Mouse (Mus musculus) granulocyte monocyte progenitor cell, adult 5-6 weeks (primary cell): ENCODE measurements around the gene Cdiptos. TPM values are rescaled to one million over a fixed set of nuclear protein-coding genes. Genes with fewer than 3 reads are reported as not detected.

Source experiments
- ATAC-seq: replicated peaks from 2 replicates; pipeline ENCODE4 v1.8.0; 2016; ENCODE audit warnings: mild to moderate bottlenecking, moderate TSS enrichment, inconsistent platforms; ENCODE audit not compliant: poor library complexity, severe bottlenecking
- total RNA-seq, 2 experiments: library from RNA; stranded (forward) in 1 of 2; stranded (reverse) in 1 of 2; fragments of 200-712, 200-1000 nt in 1 of 2; fragments of >200 nt in 1 of 2; fragmentation: Nextera tagmentation in 1 of 2; gene quantifications; 2 replicates each; pipeline ENCODE4 v1.2.3; 2014 to 2017

Cdiptos gene
- total RNA-seq, 2 experiments from 2014 or later = 1.1 TPM

DNA sequence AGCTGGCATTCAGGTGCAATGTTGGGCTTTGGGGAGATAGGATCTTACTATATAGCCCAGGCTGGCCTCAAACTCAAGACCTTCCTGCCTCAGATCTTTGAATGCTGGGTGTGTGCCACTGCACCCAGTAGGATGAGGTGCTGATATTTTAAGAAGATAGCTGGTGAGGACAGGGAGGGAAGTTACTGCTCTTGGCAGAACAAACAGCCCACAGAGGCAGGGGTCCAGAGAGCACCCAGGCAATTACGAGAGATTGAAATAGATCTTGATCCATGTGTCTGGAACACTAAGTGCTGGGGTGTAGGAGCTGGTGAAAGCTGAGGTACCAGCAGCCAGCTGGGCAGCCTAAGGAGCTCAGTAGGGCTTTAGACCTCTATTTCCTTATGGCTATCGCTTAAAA lies 5.7 kb upstream of the Cdiptos start:
- no peak for ATAC-seq

DNA sequence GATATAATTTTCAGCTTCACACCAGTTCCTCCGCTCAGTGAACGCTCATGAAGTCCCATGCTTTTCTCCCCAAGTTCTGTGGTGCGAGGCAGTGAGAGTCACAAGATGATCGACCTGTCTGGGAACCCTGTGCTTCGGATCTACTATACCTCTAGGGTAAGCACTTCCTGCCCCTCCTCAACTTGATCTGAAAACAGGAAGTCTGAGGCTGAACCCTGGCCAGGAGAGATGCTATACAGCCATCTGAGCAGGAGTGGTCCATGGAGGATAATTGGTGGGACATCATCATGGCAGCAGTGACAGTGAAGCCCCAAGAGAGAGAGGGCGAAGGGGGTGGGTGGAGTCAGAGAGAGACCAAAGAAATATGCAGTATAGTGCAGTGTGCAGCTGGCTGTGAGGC lies 2.9 kb upstream of the Cdiptos start:
- no peak for ATAC-seq

- ATAC-seq = no peak
These were observed 1.1 kb upstream of the Cdiptos start for GRCm38 (mm10) chr7:126976878-126977459.

- ATAC-seq = no peak
These were observed 177 bp downstream of the Cdiptos start, which contains the start of gene Cdipt for GRCm38 (mm10) chr7:126975893-126975949. Gene Cdipt (plus strand): TSS chr7:126975914.

DNA sequence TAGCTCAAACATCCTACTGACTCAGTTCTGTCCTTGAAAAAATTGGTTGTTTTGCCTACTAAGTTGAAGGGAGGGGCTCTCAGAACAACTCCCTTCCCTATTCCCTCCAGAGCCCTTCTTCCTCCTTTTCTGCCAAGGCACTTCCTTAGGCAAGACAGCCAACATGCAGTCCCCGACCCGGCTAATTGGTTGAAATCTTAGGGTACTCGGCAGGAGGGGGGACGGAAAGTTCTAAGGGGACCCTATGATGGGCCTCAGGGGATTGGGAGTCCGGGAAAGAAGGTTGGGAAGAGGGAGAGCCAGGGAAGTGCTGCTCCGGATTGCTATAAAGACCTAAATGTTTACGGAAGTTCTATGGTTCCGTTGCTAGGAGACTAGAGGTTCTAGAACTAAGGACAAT lies 405 bp downstream of the Cdiptos start:
- peak; percentile 53 for ATAC-seq

DNA sequence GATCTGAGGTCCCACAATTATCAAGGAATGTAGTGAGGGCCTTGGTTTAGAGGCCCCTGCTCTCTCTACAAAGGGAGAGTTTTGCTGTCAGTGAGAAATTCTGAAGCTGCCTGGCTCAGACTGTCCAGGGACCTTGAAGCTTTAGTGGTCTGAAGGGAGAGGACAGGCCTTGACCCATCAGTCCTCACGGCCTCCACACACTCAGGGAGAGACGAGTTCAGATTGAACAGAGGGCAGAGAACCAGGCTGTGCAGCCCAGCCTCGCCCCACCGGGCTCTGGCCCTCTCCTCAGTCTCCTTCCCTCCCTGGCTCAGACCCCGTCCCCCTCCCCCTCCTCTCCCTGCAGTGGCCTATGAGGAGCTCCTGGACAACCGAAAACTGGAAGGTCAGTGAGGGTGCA lies 8.5 kb downstream of the Cdiptos start:
- ATAC-seq = no peak

DNA sequence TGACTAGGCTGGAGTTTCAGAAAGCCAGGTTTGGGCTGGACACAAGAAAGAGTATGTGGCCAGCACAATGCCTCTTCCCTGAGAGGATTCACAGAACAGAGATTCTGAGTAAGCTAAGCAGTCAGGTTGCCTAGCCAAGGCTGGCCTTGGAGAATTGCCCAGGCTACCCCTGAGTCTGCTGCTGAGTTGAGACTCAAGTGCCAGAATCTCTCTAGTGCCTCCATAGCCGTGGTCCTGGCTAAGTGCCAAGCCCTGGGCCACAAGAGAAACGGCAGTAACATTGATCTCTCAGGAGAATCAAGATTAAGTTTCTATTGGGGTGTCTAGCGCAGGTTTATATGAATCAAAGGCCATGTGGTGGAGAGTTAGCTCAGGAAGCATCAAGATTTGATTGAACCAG lies 10.3 kb downstream of the Cdiptos start:
- no peak for ATAC-seq

- ATAC-seq = peak; percentile 51
These were observed 12.2 kb downstream of the Cdiptos start for GRCm38 (mm10) chr7:126963548-126964286.

DNA sequence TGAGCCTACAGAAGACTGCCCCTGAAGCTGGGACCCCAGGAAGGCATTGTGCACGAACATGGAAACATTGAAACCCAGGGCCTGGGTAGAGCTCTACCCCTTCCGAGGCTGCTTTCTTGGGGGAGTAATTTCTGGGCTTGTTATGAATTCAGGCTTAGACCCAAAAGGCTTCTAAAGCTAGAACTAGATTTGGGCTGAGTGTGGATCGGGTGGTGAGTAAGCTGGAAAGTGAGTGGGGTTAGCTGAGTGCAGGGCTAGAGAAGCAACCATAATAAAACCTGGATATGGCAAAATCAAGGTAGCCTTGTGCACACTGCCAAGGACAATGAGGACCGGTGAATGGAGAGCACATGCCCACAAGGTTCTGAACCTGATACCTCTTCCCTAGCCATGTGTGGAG lies 13.9 kb downstream of the Cdiptos start:
- no peak for ATAC-seq

GRCm38 (mm10) chr7:126961095-126961494 lies 14.8 kb downstream of the Cdiptos start:
- no peak for ATAC-seq

GRCm38 (mm10) chr7:126959780-126960179 lies 16.1 kb downstream of the Cdiptos start:
- peak; percentile 52 for ATAC-seq

DNA sequence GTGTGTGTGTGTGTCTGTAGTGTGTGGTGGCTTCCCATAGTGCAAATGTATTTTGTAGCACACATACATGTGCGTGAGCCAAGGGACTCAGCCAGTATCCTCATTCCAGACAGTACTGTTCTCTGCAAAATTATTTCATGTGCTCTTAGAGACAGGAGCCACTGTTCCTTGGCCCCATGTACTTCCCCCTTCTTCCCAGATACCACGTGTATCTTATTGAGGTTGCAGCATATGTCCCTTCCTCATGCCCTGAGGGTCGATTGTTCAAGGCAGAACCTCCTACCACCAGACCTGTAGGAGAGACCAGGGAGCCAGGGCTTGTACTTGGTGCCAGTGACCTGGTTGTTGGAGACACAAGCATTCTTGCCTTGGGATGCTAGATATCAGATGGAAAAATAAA lies 20.8 kb downstream of the Cdiptos start:
- peak; percentile 66 for ATAC-seq

GRCm38 (mm10) chr7:126952646-126953045 lies 23.3 kb downstream of the Cdiptos start:
- 0 out of 2 replicates have a peak, but pooled peaks have one; percentile 8 for ATAC-seq

GRCm38 (mm10) chr7:126951741-126952140 lies 24.2 kb downstream of the Cdiptos start:
- ATAC-seq = no peak

DNA sequence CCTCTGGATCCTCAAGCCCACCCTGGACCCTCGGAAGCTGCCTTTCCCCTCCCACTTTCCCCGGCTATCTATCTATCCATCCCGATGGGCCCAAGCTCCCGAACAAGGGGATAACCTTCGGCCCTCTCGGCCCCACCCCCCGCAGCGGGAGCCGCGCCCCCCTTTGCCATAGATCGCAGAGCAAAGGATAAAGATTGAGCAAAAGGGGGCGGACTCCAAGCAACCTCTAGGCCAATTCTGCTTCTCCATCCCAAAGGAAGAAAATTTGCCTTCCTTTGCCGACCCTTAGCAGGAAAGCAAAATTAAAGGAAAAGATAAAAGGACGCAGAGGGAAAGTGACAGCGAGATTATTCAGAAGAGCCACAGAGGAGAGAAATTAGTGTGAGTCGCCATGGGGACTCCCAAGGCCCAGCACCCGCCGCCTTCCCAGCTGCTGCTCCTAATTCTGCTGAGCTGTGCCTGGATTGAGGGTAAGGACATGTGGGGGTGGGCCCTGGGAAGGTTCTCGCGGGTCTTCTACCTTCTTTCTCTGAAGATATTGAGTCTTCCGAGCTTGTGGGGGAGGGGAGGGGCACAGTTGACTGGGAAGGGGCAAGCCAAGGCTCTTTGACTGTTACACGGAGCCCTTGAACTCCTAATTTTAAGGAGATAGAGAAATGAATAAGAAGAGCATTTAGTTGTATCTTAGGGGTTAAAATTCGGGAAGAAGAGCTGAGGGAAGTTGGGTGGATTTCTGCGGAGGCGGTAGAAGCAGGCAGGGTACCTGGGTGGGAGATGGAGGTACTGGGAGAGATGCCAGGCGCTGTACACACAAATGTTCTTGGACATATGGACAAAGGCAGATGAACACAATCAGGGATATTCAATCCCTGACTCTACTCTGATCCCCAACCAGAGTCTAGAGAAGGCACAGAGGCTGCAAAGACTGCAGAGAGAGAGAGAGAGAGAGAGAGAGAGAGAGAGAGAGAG lies 25.0 kb downstream of the Cdiptos start:
- no peak for ATAC-seq

DNA sequence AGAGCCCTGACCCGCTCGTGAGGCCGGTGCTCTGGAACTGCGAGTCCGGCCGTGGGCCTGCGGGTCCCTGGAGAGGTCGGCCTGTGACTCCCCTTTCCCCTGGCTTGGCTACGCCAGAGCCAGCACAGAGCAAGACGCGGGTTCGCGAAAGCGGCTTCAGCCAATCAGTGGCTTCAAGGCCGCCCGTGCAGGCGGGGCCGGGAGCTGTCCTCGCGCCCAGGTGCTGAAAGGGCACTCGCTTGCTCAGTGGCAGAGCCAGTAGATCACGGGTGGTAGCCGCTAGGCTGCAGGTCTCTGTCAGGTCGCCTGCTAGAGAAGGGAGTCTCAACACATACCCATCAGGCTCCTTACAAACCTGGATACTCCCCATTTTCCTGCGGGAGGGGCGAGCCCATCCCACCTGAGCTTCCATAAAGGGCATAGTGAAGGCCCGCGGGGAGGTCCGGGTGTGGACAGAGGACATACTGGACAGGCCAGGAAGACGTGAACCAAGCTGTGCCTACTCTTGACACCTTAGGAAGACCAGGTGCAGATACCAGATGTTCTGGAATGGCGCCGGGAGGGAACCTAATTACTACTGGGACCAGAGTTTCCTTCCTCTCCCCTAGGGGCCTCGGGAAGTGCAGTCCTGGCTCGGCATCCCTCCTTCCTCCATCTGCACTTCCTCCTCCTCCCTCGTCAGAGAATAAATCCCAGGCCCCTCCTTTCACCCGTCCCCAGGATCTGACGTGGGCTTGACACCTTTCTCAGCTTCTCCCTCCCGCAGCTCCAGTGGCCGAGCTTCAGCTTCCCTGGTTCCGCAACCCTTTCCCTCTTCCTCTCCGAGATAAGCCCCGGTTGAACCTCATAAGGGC lies 25.9 kb downstream of the Cdiptos start, which contains the start of gene Sez6l2:
Sez6l2 (plus strand) TSS at position 771 of the 854 bp plus-strand sequence.
- peak; percentile 91 for ATAC-seq

DNA sequence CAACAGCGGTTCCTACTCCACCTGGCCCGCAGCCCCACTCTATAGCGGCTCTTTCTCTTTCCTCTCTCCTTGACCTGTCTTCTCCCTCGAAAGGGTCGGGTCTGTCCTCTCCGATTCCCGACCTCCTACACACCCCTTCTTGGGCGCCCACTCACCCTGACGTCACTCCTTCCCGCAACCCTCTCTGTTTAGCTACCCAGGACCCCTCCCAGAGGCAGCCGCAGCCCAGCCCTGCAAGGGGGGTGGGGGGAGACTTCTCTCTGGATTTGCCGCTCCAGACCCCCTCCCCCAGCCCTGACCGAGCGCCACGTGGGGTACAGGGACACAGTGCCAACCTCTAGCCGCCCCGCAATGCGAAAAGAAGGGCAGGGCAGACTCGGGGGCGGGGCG lies 26.5 kb downstream of the Cdiptos start, which contains the start of gene Asphd1:
Asphd1 (minus strand) TSS at position 180 of the 390 bp plus-strand sequence.
- ATAC-seq = 0 out of 2 replicates have a peak, but pooled peaks have one; percentile 0

GRCm38 (mm10) chr7:126948626-126949025 lies 27.3 kb downstream of the Cdiptos start:
- no peak for ATAC-seq

- ATAC-seq = no peak
These were observed 29.4 kb downstream of the Cdiptos start for GRCm38 (mm10) chr7:126946530-126946929.

DNA sequence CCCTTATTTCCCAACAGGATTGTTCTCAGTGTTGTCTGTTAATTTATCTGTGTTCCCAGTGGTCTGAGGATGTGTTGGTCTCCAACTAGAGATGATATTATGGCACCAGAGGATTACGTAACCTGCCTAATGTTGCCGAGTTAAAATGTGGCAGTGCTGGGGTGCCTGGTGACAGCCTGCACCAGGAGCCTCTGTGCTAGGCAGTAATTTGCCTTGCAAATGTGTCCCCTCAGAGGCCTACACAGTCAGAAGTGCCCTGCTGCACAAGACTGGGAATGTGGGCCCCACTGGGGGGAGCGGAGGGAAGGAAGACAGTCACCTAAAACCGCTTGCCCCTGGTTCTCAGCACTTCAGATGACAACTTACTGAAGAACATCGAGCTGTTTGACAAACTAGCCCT lies 34.1 kb downstream of the Cdiptos start:
- ATAC-seq = no peak
